Mouse (Mus musculus) layer of hippocampus, postnatal 25 days (tissue): ENCODE measurements around the gene Gorab. TPM values are rescaled to one million over a fixed set of nuclear protein-coding genes. Genes with fewer than 3 reads are reported as not detected.

ENCODE experiments used
- DNase-seq, 2 experiments: peaks; one replicate each; pipeline ENCODE4 v3.0.0; 2022; ENCODE audit warnings: mixed read lengths in 2 of 2, low spot score in 1 of 2; ENCODE audit errors: extremely low spot score in 1 of 2
- total RNA-seq, 2 experiments: library from RNA; stranded (reverse); gene quantifications; 2 replicates each; pipeline ENCODE4 v1.2.3; 2021

The Gorab gene
- 10 to 100 TPM; 13.1 to 14.5 TPM for total RNA-seq

DNA sequence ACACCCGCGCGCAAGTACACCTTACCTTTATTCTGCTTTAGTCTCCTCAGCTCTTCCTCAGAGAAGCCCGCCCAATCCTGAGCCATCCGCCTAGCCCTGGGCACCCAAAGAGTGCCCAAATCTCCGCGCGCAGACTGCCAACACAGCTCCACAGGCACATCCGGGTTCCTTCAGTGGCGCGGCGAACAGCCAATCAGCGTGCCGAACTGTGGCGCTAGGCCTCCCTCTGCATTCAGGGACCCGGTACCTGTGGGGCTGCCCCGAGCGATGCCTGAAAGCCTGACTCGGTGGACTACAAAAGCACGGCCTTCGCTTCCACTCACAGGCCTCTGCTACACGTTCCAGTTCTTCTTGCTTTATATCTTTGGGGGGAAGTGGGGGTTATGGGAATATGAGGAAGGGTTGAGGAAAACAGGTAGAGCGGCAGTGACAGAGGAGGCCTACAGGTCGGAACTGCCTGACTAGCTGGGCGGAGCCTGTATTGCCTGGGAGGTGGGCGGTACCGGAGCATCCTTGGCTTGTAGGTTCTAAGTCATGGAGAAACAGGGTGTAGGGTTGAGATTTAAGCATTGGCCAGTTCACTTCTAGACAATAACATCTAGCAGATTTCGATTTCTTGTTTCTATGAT is at the start of gene Gorab:
TSS of gene Gorab (minus strand) at position 172 of the 629 bp plus-strand sequence.
- peak; percentile 94 to 96 for DNase-seq

DNA sequence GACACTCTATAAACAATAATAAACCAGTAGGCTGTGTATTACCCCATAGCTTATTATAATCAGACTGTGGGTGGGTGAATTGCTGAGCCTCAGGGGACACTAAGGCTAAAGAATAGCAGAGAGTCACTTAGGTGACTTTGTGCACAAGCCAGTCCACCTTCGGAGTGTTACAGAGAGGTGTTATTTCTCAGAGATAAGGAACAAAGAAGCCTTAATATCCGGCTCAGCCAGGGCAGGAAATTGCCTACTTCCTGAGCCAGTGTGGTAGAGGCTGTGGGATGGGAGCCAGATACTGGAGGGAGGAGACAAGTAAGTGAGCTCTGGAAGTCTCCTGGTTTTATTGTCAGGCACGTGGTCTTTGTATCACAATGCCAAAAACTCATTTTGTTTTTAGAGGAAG is 40.4 kb upstream of the Gorab start:
- DNase-seq, result no peak

DNA sequence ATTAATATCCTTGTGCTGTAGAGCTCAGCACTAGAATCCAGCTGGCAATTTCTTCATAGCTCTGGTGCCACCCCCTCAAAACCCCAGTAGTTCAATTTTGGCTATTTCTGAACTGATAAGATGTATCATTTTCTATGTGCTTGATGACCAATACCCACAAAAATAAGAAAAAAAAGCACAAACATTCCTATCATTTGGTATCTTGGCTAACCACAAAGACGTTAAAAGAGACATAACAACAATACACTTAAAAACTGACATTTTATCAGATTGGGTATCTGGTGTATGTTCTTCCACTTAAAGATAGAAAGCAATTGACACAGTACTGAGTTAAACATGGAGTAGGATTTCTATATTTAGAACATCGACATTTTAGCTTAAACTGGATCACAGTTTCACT is 35.5 kb upstream of the Gorab start:
- no peak for DNase-seq

DNA sequence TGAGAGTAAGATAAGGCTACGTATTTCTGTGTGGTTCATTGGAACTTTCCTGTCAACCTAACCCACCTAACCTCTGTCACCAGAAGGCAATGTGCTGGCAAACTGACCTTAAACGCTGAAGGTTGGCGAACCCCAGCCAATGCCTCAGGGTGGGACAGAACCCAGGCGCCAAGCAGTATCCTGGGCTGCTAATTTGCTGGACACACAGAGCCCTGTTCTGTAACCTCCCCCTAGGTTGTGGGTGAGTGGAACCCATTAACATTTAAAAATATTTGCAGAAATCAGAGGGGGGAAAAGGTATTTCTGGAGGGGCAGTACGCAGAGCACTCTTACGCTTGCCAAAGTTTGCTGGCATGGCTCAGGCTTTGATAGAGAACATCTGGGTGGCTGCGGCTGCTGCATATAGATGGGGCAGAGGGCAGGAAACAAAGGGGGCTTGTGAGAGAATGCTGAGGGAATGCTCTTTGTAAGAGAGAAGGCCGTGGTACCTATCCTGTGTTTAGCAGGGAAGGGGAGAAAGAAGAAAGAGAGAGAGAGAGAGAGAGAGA is 20.1 kb upstream of the Gorab start:
- no peak for DNase-seq

DNA sequence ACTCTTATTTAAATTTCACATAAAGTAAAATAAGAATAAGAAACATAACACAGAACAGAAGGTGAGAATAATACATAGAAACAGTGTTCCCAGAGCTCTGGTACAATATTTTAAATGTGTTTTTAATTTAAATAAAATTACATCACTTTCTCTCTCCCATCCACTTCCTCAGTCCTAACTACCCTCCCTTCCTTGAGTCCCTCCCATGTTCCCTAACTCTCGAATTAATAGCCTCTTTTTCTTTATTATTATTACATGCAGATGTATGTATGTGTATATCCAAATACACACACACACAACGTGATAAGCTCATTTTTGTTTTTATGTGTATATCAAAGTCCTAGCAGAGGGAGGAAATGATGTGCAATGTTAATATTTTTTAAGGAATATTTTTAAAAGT is 13.7 kb upstream of the Gorab start:
- no peak for DNase-seq

DNA sequence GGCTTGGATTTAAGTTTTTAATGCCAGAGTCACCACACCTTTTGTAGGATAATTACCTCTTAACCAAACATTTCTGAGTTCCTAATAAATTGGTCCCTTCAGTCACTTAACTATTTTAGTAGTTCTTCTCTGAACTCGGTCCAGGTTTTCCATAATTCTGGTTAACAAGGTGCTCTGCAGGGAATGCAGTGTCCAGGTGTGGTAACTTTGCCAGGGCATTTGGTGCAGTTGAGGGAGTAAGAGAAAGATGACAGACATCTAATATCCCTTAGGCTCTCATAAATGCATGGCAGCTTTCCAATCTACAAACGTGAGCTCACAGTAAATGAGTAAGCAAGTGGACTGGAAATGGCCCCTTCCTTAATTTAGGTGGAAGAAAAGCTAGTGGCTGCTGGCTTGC is 10.7 kb upstream of the Gorab start:
- no peak for DNase-seq

DNA sequence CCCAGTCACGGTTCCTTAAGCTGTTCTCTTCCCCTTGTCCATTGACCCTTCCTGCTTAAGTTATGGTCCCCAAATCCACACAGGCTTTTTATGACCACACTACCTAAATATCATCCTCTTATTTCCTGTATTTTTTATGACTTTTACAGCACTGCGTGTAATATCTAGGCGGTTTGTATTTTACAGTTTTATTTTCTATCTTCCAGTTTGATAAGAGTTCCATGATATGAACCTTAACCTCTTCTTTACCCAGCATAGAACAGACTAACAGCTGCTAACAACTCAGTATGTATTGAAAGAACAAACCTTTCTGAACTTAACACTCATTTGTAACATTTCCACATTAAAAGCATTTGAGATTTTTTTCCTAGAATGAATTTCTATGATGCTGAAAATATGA is 2.7 kb upstream of the Gorab start:
- DNase-seq, result no peak

DNA sequence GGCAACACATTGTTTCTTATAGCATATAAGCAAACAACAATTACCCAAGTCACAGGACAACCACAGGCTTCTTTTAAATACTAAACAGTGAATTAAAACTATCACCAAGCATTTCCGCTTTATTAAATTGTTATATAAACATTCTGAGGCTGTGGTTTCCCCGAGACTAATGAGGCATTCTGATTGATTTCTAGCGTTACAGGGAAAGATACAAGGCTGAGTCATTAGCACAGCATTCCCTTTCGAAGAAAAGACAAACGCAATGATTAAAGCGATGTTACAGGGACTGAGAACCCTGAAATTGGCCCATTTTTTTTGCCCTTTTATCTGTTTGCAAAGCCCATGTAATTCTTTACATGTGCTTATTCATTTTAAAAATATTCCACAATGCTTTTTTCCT is 12.1 kb downstream of the Gorab start:
- no peak for DNase-seq

DNA sequence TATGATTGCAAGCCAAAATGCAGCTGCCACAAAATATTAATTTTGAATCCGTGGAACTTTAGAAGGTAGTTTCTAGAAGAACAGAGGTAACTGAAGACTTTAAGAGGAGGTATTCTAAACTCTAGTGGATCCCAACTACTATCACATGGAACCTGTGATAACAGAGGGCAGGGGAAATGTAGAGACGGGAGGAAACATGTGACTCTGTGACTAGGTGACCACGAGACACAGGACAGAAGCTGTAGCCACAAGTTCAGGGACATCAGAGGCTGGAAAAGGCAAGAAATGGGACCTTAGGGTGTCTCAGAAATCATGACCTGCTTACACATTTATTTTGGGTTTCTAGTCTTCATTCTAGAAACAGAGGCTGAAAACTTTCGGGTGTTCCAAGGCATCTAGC is 13.4 kb downstream of the Gorab start:
- DNase-seq, result no peak

DNA sequence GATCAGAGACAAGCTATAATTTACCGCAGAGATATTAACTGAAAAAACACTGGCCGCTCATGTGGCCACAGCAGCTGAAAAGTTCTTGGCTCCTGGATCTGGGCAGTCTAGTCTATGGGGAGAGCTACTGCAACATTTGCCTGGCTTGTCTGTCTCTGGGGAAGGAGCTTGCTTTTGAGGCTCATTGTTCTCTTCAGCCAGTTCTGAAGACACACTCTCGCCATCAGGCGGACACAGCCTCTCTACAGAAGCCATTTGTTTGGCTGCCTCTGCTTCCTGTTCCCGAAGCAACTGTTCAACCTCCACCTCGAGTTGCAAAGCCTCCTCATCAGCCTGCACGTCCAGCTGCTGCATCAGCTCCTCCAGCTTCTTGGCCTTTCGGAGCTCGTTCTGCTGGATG is 17.3 kb downstream of the Gorab start:
- no peak for DNase-seq

DNA sequence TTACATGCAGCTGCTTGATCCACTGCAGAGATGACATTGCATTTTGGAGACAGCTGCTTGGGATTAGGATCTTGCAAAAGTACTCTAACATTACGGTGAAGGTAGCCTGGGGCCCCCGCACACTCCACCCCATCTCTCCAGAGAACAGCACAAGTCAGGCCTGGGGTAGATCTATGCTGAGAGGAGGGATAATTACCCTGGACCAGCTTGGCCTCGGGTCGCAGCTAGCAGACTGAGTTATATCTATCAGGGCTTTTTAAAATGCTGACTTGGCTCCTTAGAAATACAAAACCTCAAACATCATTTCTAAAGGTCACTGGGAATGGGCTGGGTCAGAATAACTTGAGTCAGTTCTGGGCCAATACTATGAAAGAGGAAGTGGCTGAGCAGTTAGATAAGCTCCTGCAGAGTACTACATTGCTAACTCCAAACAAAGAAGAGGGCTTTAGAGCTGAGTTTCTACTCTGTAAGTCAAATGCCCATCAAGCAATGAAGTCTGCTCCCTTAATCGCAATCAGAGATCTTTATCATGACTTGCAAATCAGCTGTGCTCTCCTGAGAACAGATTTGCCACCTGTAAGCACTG is 19.9 kb downstream of the Gorab start:
- no peak for DNase-seq

DNA sequence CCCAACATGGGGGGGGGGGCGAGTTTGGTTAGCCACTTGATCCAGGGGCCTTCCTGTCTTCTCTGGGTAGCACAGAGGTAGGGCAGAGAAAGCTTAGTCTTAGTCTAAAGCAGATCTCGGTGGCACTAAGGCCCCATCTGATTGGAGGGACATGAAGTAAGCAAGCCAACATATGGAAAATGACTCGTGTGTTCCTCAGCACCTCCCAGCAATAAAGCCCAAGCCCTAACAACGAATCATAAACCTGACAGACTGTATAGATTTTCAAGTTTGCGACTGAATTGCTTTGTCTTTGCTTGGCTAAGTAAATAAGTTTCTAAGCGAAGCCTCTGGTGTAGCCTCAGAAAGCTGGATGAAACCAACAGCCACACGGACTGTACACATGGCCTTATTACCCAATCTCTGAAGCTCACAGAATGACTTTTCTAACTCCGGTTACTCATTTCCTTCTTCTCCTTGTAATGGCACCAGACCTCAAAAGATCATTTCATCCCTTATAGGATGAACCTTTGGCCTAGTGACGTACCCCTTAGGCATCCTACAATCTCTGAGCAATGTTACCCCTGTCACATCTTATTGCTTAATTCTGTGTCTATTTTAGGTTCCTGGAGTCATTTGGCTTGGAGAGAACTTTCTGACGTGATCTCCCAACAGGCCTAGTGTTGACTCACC is 21.3 kb downstream of the Gorab start:
- DNase-seq, result no peak

DNA sequence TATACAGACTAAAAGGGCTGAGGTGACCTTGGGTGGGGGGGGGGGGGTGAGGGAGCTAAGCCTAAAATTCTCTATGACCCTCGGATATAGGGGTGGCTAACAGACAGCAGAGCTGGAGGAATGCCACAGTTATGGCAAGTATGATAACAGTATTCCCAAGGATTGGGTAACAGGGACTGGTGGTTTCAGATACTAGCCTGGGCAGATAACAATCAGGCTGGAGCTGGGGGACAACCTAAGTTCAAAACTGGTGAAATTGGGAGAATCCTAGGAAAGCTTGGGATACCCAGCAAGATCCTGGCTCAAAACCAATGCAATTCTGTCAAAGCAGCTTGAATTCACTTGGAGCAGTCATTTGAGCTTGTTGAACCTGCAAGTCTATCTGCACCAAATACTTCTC is 22.9 kb downstream of the Gorab start:
- DNase-seq, result no peak

DNA sequence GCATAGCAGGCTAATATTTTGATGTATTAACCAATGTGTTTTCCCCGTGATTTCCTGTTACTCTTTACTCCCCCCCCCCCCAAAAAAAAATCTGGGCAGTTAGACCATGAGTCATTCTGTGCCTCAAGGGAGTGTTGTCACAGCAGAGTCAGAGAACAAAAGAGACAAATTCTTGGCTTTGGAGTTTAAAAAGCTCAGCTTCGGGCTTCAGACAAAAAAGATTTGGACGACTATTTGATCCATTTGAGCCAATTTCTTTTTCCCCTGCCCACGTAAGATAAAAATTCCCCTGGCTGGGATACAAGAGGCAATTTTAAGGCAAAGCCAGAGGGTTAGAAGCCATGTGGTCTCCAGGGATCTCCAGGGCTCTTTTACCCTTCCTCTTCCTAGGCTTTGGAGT is 23.4 kb downstream of the Gorab start:
- DNase-seq, result no peak

DNA sequence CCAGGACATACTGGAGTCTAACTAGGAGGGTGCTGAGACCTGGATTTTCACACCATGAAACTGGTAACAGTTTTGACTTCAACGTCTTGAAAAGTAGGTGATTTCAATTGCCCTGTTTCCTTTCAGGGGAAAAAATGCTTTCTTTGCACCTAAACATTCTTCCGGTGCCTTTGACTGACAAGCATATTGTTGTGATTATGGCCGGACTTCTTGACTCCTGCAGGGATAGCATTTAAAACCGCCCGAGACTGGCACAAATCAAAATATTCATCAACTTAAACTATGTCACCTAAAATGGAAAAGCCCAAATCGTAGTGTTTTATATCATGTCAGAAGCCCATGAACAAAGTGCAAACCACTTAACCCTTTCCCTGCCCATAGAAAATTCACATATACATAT is 25.5 kb downstream of the Gorab start:
- no peak for DNase-seq

DNA sequence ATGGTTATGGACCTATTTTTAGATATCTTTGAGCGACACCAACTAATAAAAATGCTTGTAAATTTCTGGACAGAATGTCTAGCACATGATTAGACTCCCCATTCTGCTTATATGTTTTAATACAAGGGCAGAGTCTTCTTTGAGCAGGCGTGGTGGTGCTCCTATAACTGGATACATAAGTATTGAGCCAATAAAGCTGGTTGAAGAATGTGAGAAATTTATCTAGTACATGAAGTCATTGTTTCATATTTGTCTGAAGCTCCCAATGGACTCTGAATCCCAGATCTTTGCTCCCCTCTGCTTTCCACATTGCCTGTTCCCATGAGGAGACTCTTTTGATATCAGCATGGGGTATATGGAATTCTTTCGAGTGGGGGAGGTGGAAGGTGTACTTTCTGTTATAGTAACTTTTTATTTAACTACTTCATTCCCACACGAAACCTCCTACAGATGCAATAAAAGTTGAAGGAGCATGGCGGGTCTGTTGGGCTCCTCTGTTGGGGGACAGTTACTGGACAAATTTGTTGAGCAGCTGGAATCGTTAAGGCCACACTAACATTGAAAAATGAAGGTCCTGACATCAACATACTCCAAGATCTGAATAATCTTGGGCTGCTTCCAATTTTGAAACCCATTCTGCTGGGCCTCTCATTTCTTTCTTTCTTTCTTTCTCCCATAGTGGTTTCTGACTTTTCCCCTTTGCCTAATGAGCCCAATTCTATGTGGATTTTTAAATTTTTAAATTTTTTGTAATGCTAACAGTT is 26.5 kb downstream of the Gorab start:
- DNase-seq, result no peak

DNA sequence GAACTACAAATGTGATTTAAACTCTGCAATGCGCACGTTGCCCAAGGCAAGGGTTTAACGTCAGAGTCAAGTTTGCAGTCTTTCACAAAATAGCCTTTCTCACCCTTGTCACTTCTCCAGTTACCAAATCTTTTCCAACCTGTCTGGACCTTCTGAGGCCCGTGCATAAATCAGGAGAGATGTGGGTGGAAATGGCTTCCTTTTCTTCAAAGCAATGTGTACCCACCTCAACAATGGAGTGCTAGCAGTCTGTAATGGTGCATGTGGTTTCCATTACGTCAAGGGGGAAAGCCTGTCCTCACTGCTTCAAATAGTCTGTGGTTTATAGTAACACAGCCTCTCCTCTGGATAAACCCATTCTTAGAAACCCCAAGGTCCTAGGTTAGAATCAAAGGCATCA is 29.0 kb downstream of the Gorab start:
- DNase-seq, result no peak

DNA sequence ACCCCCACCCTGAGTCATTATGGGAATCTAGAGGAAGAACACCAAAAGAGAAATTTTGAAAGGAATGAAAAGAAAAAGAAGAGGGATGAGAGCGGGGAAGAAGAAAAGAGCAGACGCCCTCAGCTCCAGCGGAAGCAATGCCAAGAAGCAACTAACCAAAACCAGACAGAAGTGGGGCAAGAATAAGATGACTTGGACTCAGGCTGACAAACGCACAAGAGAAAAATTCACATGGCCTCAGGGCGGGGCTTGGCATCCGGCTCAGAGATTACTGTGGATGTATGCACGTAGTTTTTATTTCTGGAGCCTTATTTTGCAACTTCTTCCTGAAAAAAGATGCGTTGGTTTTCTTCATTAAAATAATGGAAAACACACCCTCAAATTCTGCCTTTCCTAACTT is 41.3 kb downstream of the Gorab start:
- DNase-seq, result no peak

DNA sequence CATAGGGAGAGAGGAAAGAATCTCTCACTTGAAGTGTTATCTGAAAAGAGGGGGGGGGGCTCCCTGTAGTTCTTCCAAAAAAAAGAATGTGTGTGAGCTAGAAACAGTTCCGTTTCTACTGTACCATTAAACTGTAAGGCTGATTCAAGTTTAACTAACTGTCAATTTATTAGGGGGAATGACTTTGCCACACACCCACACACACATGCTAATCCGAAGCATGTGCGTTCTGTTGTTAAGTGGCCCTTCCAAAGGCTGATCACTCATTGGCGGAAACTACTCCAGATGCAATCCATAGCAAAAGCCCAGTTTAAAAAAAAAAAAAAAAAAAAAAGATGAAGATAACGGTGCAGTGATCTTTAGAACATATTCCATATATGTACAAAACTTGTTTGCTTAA is 42.1 kb downstream of the Gorab start:
- no peak for DNase-seq

DNA sequence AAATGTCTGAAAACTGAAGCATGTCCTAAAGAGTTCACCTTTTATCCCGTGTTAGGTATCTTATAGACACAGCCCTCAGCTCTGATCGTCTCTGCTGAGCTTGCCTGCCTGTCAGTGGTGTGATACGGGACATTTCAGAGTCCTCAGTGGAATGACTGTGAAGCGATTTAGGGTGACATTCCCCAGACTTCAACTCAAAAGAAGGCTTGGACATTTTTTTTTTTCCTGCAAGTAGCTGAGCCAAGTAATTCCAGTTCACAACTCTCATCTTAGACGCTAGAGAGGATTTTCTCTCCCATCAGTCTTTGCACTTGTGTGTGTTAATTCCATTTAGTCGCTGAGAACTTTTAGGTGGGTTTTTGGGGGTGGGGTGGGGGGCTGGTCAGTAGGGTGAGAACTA is 42.7 kb downstream of the Gorab start:
- no peak for DNase-seq

DNA sequence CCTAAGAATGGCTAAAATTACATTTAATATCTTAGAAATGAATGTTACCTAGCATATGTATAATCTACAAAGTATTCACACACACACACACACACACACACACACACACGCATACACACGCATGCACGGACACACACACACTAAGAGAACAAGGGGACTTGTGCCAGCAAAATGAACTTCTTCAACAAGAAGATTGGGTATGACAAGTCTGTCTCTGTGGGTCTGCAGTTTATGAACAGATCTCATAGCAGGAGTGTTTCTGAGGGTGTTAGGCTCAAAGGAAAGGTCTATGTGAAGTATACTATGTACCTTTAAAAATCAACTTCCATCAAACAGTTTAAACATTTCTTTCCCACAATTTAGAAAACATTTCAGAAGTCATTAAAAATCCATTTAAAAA is 43.9 kb downstream of the Gorab start:
- DNase-seq, result no peak
